Mouse (Mus musculus): ENCODE results near the gene Cdhr1. TPM values are rescaled to one million over a fixed set of nuclear protein-coding genes. Genes with fewer than 3 reads are reported as not detected.

Cdhr1 gene
- total RNA-seq, 1 experiment from 2014 or later = not detected

DNA sequence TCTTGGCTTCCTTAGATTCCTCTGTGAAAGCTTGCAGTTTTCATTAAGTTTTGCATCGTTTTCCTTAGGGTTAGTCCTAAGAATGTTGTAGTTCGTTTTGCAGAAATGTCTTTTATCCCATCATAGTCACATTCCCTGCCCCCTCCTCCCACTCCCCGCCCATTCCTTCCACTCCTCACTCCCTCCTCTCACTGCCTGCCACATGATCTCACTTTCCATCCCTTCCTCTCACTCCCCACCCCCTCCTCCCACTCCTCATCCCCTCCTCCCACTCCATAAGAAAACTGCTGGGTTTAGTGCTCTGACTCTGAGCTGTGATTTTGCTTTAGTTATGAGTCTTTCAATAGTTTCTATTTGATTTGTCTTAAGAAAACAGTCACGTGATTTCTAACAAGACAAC is 14.4 kb downstream of the Cdhr1 start:
- no peak for ATAC-seq (replicated peaks; ENCODE audit: low read depth, poor library complexity, severe bottlenecking)

DNA sequence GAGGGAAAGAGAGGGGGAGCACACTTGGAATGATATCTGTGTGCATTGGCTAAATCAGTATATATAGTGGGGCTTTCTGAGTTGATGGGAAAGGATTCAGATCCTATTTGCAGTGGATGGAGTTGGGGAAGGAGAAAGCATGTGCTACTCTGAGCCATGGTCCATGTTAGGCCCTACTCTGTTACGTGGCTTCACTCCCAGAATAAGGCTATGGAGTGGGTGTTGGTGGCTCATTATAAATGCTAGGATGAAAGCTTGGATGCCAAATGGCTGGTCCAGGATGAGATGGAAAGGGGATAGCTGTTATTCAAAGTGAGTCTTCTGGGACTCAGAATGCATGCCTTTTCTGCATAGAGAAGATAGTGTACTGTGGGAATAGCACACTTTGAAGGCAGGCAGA is 17.4 kb downstream of the Cdhr1 start:
- ATAC-seq (replicated peaks; ENCODE audit: low read depth, poor library complexity, severe bottlenecking) = no peak

DNA sequence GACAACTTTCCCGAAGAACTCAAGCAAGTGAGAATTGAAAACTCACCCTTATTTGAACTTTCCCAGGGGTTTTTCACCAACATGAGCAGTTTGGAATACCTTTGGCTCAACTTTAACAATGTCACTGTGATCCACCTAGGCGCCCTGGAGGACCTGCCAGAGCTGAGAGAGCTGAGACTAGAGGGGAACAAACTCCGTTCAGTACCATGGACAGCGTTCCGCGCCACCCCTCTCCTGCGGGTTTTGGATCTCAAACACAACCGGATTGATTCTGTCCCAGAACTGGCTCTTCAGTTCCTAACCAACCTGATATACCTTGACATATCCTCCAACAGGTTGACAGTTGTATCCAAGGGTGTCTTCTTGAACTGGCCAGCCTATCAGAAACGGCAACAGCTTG is 29.6 kb downstream of the Cdhr1 start:
- ATAC-seq (replicated peaks; ENCODE audit: low read depth, poor library complexity, severe bottlenecking) = peak; percentile 83

DNA sequence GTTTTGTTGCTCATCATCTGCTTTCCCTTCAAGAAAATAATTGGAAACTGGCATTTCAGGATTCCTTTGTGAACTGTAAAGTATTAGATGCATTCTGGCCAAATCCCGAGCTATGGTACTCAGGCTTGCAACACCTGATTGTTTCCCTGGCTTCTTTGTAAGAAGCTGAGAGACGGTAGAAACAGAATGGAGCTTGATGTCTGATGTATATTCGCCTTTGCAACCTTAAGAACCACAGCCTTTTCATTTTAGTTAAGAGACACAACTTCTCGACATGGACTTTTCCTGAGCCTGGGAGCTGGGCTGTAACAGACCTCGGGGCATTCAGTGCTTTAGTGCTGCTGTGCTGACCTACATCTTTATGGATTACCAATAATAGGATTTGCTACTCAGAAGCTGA is 30.5 kb downstream of the Cdhr1 start, which contains the start of gene Lrit2:
Gene Lrit2 (plus strand): TSS at position 301 of the 400 bp plus-strand sequence.
- no peak for ATAC-seq (replicated peaks; ENCODE audit: low read depth, poor library complexity, severe bottlenecking)

DNA sequence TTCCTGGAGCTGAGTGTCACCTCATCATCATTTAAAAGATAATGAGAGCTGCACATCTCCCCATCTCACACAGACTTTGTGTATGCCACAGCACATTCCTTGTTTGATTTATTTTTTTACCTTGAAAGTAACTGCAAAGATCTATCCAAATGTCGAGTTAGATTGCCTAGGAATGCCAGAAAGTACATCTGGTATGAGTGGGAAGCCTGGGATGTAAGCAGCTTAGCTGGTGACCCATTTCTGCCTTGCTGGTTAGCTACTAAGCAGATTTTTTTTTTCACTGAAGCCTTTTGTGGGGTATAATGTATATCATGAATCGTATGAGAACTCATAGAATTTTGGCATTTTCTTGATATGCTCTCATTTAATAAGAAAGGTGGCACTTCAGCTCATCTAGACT is 31.5 kb downstream of the Cdhr1 start:
- no peak for ATAC-seq (replicated peaks; ENCODE audit: low read depth, poor library complexity, severe bottlenecking)

DNA sequence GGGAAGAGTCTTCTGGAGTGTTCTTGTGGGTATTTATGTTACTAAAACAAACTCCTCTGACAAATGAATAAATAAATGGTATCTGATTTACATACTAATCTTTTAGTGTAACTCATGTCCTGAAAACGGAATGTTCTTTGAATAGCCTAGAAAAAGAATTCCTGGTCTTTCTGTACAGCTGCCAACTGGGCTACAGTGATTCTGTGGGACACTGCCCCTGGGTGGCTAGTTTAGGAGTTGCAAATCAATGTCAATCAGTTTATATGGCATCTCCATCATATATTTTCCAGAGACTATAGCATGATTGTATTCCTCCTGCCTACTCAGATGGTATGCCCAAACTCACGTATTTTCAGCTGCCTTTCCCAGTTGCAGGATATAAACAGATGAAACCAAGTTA is 33.3 kb downstream of the Cdhr1 start:
- no peak for ATAC-seq (replicated peaks; ENCODE audit: low read depth, poor library complexity, severe bottlenecking)

DNA sequence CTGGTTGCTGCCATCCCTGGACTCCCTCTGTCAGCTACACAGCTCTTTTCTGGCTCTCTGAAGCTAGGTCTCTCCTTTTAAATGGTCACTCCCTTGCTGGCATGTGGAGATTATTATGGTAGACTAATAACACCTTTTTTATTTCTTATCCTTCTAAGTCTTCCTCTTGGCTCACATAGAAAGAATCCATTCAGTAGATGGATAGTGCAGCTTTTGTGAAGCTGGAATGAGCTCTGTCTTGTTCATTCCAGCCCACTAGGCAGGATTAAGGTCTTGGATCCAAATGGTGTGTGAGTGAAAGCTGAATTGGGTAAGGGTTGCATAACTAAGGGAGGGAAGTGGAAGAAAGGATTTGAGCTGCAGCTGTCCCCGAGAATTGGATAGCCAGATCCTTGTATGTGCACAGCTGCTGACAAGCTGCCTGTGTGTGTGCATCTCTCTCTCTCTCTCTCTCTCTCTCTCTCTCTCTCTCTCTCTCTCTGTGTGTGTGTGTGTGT is 49.2 kb downstream of the Cdhr1 start, which contains the start of gene Rgr:
Gene Rgr (minus strand): TSS at position 51 of the 497 bp plus-strand sequence.
- no peak for ATAC-seq (replicated peaks; ENCODE audit: low read depth, poor library complexity, severe bottlenecking)

DNA sequence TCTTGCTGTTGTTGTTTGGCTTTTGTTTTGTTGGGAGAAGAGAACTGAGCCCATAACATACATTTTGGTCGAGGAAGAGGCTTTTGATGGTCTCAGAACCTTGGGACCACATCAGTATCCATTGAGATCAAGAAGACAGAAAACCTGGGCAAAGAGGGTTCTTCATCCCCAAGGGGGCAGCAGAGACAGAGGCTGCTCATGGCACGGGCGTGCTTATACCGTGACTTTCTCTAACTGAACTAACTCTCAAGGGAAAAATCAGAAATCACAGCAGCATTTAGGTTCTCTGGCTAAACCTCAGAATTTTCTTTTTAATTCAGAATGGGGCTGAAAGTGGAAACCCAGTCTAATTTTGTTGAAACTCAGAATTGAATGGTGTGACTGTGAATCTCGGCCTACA is 63.7 kb downstream of the Cdhr1 start:
- ATAC-seq (replicated peaks; ENCODE audit: low read depth, poor library complexity, severe bottlenecking) = no peak

DNA sequence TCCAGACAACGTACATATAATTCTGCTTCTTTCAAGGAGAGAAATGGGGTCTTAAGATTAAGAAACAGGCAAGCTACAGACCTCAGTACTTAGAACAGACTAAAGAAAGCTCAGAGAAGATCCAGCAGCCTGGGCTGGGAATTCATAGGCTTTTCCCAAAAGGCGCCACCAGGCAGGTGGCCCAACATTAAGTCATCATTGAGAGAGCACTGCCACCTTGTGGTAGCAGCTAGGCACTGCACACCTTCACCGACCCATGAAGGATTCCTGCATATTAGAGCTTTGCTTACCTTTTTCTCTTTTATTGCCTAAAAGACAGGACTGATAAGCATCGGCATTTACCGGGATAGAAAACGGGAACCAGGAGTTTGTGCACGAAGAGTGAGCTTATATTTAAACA is 64.9 kb downstream of the Cdhr1 start:
- ATAC-seq (replicated peaks; ENCODE audit: low read depth, poor library complexity, severe bottlenecking) = peak; percentile 97

DNA sequence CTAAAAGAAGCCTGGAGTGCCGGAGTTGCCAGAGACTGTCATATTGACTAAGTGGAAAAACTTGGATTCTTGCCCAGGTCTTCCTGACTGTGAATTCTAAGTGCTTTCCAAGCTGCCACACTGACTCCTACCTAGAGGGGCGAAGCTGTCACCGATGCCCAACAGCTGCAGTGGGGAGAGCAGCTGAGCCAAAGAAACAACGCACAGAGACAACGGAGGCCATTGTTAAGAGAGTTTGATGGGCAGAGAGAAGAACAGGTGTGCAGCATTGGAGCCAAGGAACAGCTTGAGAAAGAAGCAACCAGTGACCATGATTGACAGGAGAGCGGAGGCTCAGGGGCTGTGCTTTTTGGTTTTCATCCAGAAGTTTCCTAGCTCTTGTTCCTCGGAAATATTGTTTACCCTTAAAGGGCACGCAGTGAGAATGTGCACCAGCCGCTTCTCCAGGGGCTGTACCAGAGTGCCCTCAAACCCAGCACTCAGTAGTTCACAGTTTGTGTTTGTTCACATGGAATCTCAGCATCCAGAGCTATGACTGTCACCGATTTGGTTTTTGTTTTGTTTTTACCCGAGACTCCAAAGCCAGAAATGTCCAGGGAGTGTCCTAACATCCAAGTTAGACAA is 65.6 kb downstream of the Cdhr1 start:
- ATAC-seq (replicated peaks; ENCODE audit: low read depth, poor library complexity, severe bottlenecking) = no peak

DNA sequence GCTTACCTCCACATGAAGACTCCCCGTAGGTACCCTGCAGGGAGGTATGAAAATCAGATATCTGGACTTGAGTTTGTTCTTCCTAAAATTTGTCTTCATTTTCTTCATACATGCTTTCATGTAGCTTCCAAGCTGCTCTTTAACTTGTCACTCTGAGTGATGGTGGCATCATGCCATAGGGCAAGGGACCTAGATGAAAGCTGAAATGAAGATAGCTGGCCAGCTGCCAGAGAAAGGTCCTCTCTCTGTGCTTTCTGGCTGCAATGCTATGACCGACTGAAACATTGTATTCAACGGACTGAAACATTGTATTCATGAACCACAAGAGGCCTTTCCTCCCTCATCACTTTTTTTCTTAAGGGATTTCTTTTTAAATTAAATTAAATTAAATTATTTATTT is 69.6 kb downstream of the Cdhr1 start:
- ATAC-seq (replicated peaks; ENCODE audit: low read depth, poor library complexity, severe bottlenecking) = no peak

DNA sequence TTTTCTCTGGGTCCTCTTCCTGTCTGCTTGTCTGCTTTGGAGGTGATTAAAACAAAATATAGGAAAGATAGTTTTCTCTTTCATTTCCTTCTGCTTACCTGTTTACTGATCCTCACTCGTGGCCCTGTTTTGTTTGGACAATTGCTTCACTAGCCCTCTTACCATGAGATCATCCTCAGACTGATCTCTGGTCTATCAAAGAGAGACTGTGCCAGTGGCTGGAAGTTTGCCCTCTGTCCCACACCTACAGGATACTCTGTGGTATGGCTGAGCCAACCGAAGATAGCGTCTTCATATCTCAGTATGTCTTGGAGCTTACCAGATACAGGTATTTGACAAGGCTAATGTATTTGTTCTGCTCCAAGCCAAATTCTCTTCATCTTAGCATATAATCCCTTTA is 70.2 kb downstream of the Cdhr1 start:
- no peak for ATAC-seq (replicated peaks; ENCODE audit: low read depth, poor library complexity, severe bottlenecking)

Other genes with a start within 250 kb of the Cdhr1 start
- gene Ccser2, start 129.6 kb downstream of the Cdhr1 start, total RNA-seq (2017) = 11.9 and 13.7 TPM in 2 replicates
- gene Rgr, start 49.4 kb downstream of the Cdhr1 start, total RNA-seq (2017) = not detected in 2 replicates
- not detected in 2 replicates for gene Lrit1, start 43.5 kb downstream of the Cdhr1 start, total RNA-seq (2017)
- gene Lrit2, start 30.4 kb downstream of the Cdhr1 start, total RNA-seq (2017) = not detected in 2 replicates
- 2.8 TPM in 1 of 2 replicates, not detected in the other for gene 2610528A11Rik, start 15.7 kb upstream of the Cdhr1 start, total RNA-seq (2017)
- 111 and 123 TPM in 2 replicates for gene Ghitm, start 36.9 kb upstream of the Cdhr1 start, total RNA-seq (2017)